Mouse (Mus musculus) limb, embryonic 13.5 days (tissue): Measurements from ENCODE around the gene Tnnt3. TPM values are rescaled to one million over a fixed set of nuclear protein-coding genes. Genes with fewer than 3 reads are reported as not detected.

ENCODE experiments used
- ATAC-seq: fragments of 200-750 bp; cut with Nextera tagmentation; 2 replicates; pipeline ENCODE4 v1.8.0; 2017; ENCODE audit warnings: low read depth, moderate number of reproducible peaks, moderate TSS enrichment; ENCODE audit not compliant: low FRiP score
- H3K27ac ChIP-seq: fragments of 300-500 bp; sonication (generic); 2 replicates; pipeline ENCODE4 v1.5.1; 2015; ENCODE audit warnings: inconsistent platforms, mild to moderate bottlenecking, moderate library complexity
- H3K27me3 ChIP-seq: fragments of 300-500 bp; sonication (generic); 2 replicates; pipeline ENCODE4 v1.6.1; 2015; ENCODE audit warnings: mild to moderate bottlenecking, inconsistent platforms
- H3K36me3 ChIP-seq: fragments of 300-500 bp; sonication (generic); 2 replicates; pipeline ENCODE4 v1.6.1; 2015; ENCODE audit warnings: inconsistent platforms, mild to moderate bottlenecking, moderate library complexity
- H3K4me1 ChIP-seq: fragments of 300-500 bp; sonication (generic); 2 replicates; pipeline ENCODE4 v1.6.1; 2015; ENCODE audit warnings: inconsistent platforms
- H3K4me2 ChIP-seq: fragments of 300-500 bp; sonication (generic); replicated peaks from 2 replicates; pipeline ENCODE4 v1.6.1; 2015; ENCODE audit warnings: inconsistent platforms, mild to moderate bottlenecking, moderate library complexity
- H3K4me3 ChIP-seq: fragments of 300-500 bp; sonication (generic); 2 replicates; pipeline ENCODE4 v1.5.1; 2015; ENCODE audit warnings: moderate library complexity, mild to moderate bottlenecking, inconsistent platforms
- H3K9ac ChIP-seq: fragments of 300-500 bp; sonication (generic); 2 replicates; pipeline ENCODE4 v1.6.1; 2015; ENCODE audit warnings: mild to moderate bottlenecking, inconsistent platforms
- H3K9me3 ChIP-seq: fragments of 300-500 bp; sonication (generic); 2 replicates; pipeline ENCODE4 v1.6.1; 2016; ENCODE audit warnings: inconsistent platforms
- WGBS: fragments of 180-500 bp; shearing (Covaris S2); methylation state at CpG from one replicate; pipeline ENCODE4 v1.1.7; 2015; 5-methylcytosine and 5-hydroxymethylcytosine counted together
- polyA plus RNA-seq: library from polyadenylated mRNA; unstranded; fragments of >200 nt; fragmentation: Nextera tagmentation; extraction: Ambion mirVana; gene quantifications from 2 replicates; pipeline ENCODE4 v1.2.1, GENCODE M21; 2015

Tnnt3 gene
- polyA plus RNA-seq, result 60.9 and 62.3 TPM in 2 replicates

- H3K9me3 ChIP-seq, result no peaks in the 10 kb centered on the region
- no peak within 1 kb of the TSS for H3K4me3 ChIP-seq
- peaks cover 7% of the 10 kb centered on the region for H3K4me1 ChIP-seq
- 82% methylated on average over 2 of the region's 2 CpGs for WGBS
- H3K9ac ChIP-seq, result 0 out of 2 replicates have a peak within 1 kb of the TSS, but pooled peaks have one; percentile 4
- peak within 1 kb of the TSS; percentile 52; the same call in 1 of the 2 replicates for H3K27ac ChIP-seq
- 0 out of 2 replicates have a peak, but pooled peaks cover 5% of the 10 kb centered on the region for H3K36me3 ChIP-seq
- no peak for ATAC-seq
- H3K27me3 ChIP-seq, result no peaks in the 10 kb centered on the region
- no peak within 1 kb of the TSS for H3K4me2 ChIP-seq
Observed at GRCm38 (mm10) chr7:142498575-142498974, at the start of gene Tnnt3. TSS of gene Tnnt3 (plus strand) at chr7:142498836.

GRCm38 (mm10) chr7:142449038-142449617 is 49.5 kb upstream of the Tnnt3 start:
- Histone ChIP-seq H3K4me1 (peaks cover 4% of the 10 kb centered on the region; the same call in 1 of the 2 replicates), H3K27ac (no peak overlapping the region), H3K27me3 (no peaks in the 10 kb centered on the region), H3K4me3 (no peak overlapping the region), H3K9me3 (no peaks in the 10 kb centered on the region), H3K4me2 (no peak overlapping the region), H3K36me3 (no peaks in the 10 kb centered on the region), H3K9ac (no peak overlapping the region)
- ATAC-seq, result no peak
- WGBS, result 74% methylated on average over 6 of the region's 6 CpGs

GRCm38 (mm10) chr7:142454706-142455105 is 43.9 kb upstream of the Tnnt3 start:
- H3K27ac ChIP-seq, result peak overlapping the region; percentile 88
- ATAC-seq, result no peak
- 49% methylated on average over 1 of the region's 1 CpGs for WGBS
- H3K9me3 ChIP-seq, result no peaks in the 10 kb centered on the region
- H3K27me3 ChIP-seq, result no peaks in the 10 kb centered on the region
- H3K4me1 ChIP-seq, result peaks cover 56% of the 10 kb centered on the region
- H3K9ac ChIP-seq, result peak overlapping the region; percentile 35; the same call in 1 of the 2 replicates
- H3K4me3 ChIP-seq, result no peak overlapping the region
- no peaks in the 10 kb centered on the region for H3K36me3 ChIP-seq
- H3K4me2 ChIP-seq, result no peak overlapping the region

- no peaks in the 10 kb centered on the region for H3K36me3 ChIP-seq
Observed at GRCm38 (mm10) chr7:142455251-142455650, 43.4 kb upstream of the Tnnt3 start.

GRCm38 (mm10) chr7:142456806-142457205 is 41.8 kb upstream of the Tnnt3 start:
- no peak for ATAC-seq
- peaks cover 59% of the 10 kb centered on the region for H3K4me1 ChIP-seq
- H3K27me3 ChIP-seq, result no peaks in the 10 kb centered on the region

More at GRCm38 (mm10) chr7:142455251-142455650, 43.4 kb upstream of the Tnnt3 start:
- Histone ChIP-seq H3K4me2 (no peak overlapping the region), H3K9me3 (no peaks in the 10 kb centered on the region), H3K27me3 (no peaks in the 10 kb centered on the region), H3K4me3 (no peak overlapping the region), H3K9ac (peak overlapping the region; percentile 35; the same call in 1 of the 2 replicates), H3K4me1 (peaks cover 59% of the 10 kb centered on the region), H3K27ac (peak overlapping the region; percentile 88)
- WGBS, result 44% methylated on average over 2 of the region's 2 CpGs
- ATAC-seq, result no peak

GRCm38 (mm10) chr7:142457227-142457811 is 41.3 kb upstream of the Tnnt3 start:
- H3K4me1 ChIP-seq, result peaks cover 59% of the 10 kb centered on the region
- no peaks in the 10 kb centered on the region for H3K9me3 ChIP-seq
- ATAC-seq, result 0 out of 2 replicates have a peak, but pooled peaks have one; percentile 10
- no peaks in the 10 kb centered on the region for H3K27me3 ChIP-seq
- 24% methylated on average over 3 of the region's 3 CpGs for WGBS
- H3K9ac ChIP-seq, result no peak overlapping the region
- H3K27ac ChIP-seq, result peak overlapping the region; percentile 94
- H3K4me3 ChIP-seq, result no peak overlapping the region
- no peaks in the 10 kb centered on the region for H3K36me3 ChIP-seq
- H3K4me2 ChIP-seq, result no peak overlapping the region

More at GRCm38 (mm10) chr7:142456806-142457205, 41.8 kb upstream of the Tnnt3 start:
- Histone ChIP-seq H3K27ac (peak overlapping the region; percentile 94), H3K36me3 (no peaks in the 10 kb centered on the region), H3K9me3 (no peaks in the 10 kb centered on the region), H3K9ac (no peak overlapping the region), H3K4me3 (no peak overlapping the region), H3K4me2 (no peak overlapping the region)
- WGBS, result 80% methylated on average over 3 of the region's 3 CpGs

GRCm38 (mm10) chr7:142458026-142458425 is 40.6 kb upstream of the Tnnt3 start:
- no peaks in the 10 kb centered on the region for H3K9me3 ChIP-seq

GRCm38 (mm10) chr7:142458676-142459298 is 39.8 kb upstream of the Tnnt3 start:
- H3K9ac ChIP-seq, result no peak overlapping the region
- H3K4me3 ChIP-seq, result no peak overlapping the region
- H3K4me2 ChIP-seq, result no peak overlapping the region
- no peaks in the 10 kb centered on the region for H3K9me3 ChIP-seq
- no peaks in the 10 kb centered on the region for H3K36me3 ChIP-seq
- no peak for ATAC-seq
- peak overlapping the region; percentile 94 for H3K27ac ChIP-seq
- 72% methylated on average over 5 of the region's 5 CpGs for WGBS
- peaks cover 59% of the 10 kb centered on the region for H3K4me1 ChIP-seq
- H3K27me3 ChIP-seq, result no peaks in the 10 kb centered on the region

More at GRCm38 (mm10) chr7:142458026-142458425, 40.6 kb upstream of the Tnnt3 start:
- Histone ChIP-seq H3K27me3 (no peaks in the 10 kb centered on the region), H3K36me3 (no peaks in the 10 kb centered on the region), H3K4me1 (peaks cover 59% of the 10 kb centered on the region), H3K27ac (peak overlapping the region; percentile 94), H3K4me2 (no peak overlapping the region), H3K4me3 (no peak overlapping the region), H3K9ac (no peak overlapping the region)
- WGBS, result 11% methylated on average over 2 of the region's 2 CpGs
- peak; percentile 81 for ATAC-seq

GRCm38 (mm10) chr7:142459299-142459691 is 39.3 kb upstream of the Tnnt3 start:
- WGBS, result 82% methylated on average over 2 of the region's 2 CpGs
- Histone ChIP-seq H3K4me1 (peaks cover 54% of the 10 kb centered on the region), H3K36me3 (no peaks in the 10 kb centered on the region), H3K4me2 (no peak overlapping the region), H3K27me3 (no peaks in the 10 kb centered on the region), H3K27ac (peak overlapping the region; percentile 94), H3K4me3 (no peak overlapping the region), H3K9me3 (no peaks in the 10 kb centered on the region), H3K9ac (no peak overlapping the region)
- ATAC-seq, result no peak

GRCm38 (mm10) chr7:142460636-142461077 is 38.0 kb upstream of the Tnnt3 start, which contains the start of gene Lsp1:
TSS of gene Lsp1 (plus strand) at chr7:142460809.
- Histone ChIP-seq H3K36me3 (no peaks in the 10 kb centered on the region), H3K9me3 (no peaks in the 10 kb centered on the region), H3K4me2 (no peak within 1 kb of the TSS), H3K27me3 (no peaks in the 10 kb centered on the region), H3K9ac (no peak within 1 kb of the TSS), H3K27ac (peak within 1 kb of the TSS; percentile 94; the same call in 1 of the 2 replicates), H3K4me1 (peaks cover 41% of the 10 kb centered on the region), H3K4me3 (no peak within 1 kb of the TSS)
- ATAC-seq, result no peak
- WGBS, result 91% methylated on average over 7 of the region's 7 CpGs

GRCm38 (mm10) chr7:142461446-142461845 is 37.2 kb upstream of the Tnnt3 start:
- H3K4me3 ChIP-seq, result no peak overlapping the region
- no peak for ATAC-seq
- no peaks in the 10 kb centered on the region for H3K36me3 ChIP-seq
- no peak overlapping the region for H3K9ac ChIP-seq
- peaks cover 34% of the 10 kb centered on the region for H3K4me1 ChIP-seq
- H3K27me3 ChIP-seq, result no peaks in the 10 kb centered on the region
- no peak overlapping the region for H3K27ac ChIP-seq
- H3K4me2 ChIP-seq, result no peak overlapping the region
- no peaks in the 10 kb centered on the region for H3K9me3 ChIP-seq
- 79% methylated on average over 2 of the region's 2 CpGs for WGBS

- H3K9me3 ChIP-seq, result no peaks in the 10 kb centered on the region
- peak; percentile 54; the same call in 1 of the 2 replicates for ATAC-seq
- no peaks in the 10 kb centered on the region for H3K27me3 ChIP-seq
- peaks cover 26% of the 10 kb centered on the region for H3K4me1 ChIP-seq
- no peak overlapping the region for H3K4me3 ChIP-seq
- no peak overlapping the region for H3K9ac ChIP-seq
- no peaks in the 10 kb centered on the region for H3K36me3 ChIP-seq
- H3K27ac ChIP-seq, result peak overlapping the region; percentile 28; the same call in 1 of the 2 replicates
- 76% methylated on average over 6 of the region's 6 CpGs for WGBS
- no peak overlapping the region for H3K4me2 ChIP-seq
Observed at GRCm38 (mm10) chr7:142462190-142462589, 36.4 kb upstream of the Tnnt3 start.
